Mouse (Mus musculus) stomach, postnatal 0 days (tissue): ENCODE measurements at regions not wholly inside any gene's neighbourhood (a gene's known extent, or its start where the extent isn't known, plus 50 kb on each side); places are given as distances from the start of the nearest gene placed in this dataset.
"Not testable (repeated sequence)": the region's sequence is repeated elsewhere in the genome, so short reads cannot be mapped to it uniquely, and the experiment has no call there.

Source experiments
- CTCF ChIP-seq: IDR thresholded peaks from 2 replicates; pipeline ENCODE4 v1.5.1; 2016; ENCODE audit warnings: antibody characterized with exemption, low read depth, mild to moderate bottlenecking, moderate library complexity
- EP300 ChIP-seq: optimal IDR thresholded peaks from 2 replicates; pipeline ENCODE3; 2016; ENCODE audit warnings: antibody characterized with exemption

DNA sequence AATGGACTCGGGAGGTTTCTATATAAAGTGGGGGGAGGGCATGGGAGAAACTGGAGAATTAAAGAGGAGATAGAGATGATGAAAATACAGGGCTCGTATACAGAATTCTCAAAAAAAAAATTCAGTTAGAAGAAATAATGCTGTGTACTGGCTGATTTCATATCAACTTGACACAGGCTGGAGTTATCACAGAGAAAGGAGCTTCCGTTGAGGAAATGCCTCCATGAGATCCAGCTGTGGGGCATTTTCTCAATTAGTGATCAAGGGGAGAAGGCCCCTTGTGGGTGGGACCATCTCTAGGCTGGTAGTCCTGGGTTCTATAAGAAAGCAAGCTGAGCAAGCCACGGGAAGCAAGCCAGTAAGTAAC, 248.4 kb downstream of the Dhx15 start:
- not testable (repeated sequence) for TF ChIP-seq CTCF, EP300
